Mouse (Mus musculus) testis, adult 2 months (tissue): ENCODE measurements around the gene Jph3.

ENCODE experiments used
- CTCF ChIP-seq: fragments of 200-500 bp; IDR thresholded peaks from 2 replicates; pipeline ENCODE4 v1.5.1; 2012; ENCODE audit warnings: low read depth, mild to moderate bottlenecking, inconsistent platforms, low read length, moderate library complexity; ENCODE audit not compliant: control insufficient read depth, insufficient read depth, insufficient replicate concordance
- POLR2A ChIP-seq: fragments of 200-500 bp; IDR thresholded peaks from 2 replicates; pipeline ENCODE4 v1.6.1; 2012; ENCODE audit warnings: low read depth, mild to moderate bottlenecking, inconsistent platforms, low read length, moderate library complexity; ENCODE audit not compliant: control insufficient read depth

DNA sequence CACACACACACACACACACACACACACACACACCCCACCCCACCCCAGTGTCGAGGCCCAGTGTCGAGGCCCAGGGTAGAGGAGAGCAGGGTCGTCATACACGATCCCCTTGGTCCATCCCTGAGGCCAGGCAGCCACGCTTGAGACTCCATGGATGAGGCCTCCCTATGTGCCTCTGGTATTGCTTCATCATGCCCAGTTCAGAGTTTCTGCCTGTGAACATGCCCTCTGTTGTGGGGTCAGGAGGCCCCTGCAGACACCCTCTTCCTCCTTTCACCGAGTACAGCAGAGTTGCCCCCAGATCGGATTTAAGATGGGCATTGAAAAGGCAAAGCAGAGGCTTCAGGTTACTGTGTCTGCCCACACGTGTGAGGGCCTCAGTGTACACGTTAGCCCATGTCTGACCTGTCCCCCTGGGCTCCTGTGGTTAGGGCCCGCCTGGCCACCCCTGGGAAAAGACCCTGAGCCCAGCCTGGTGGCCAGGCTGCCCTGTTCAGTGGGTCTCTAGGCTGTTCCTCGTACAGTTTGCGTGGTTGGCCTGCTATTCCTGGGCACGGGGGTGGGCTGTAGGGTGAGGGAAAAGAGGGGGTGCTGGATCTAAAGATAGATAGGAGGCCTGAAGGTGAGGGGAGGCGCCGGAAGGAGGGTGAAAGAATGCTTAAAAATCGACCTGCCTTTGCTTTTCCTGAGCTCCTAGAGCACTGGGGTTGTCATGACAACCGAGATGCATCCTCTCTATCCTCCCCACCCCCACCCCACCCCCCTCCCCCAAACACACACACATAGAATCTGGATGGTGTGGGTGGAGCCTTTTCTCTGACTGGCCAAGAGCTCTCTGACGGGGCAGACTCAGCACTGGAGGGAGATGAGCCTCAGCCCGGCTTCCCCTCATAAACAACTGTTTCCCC lies 41.7 kb downstream of the Jph3 start:
- TF ChIP-seq CTCF (no peak), POLR2A (no peak)
